Mouse (Mus musculus): ENCODE measurements around the gene Chka.

Gene Chka

GRCm38 (mm10) chr19:3942986-3943735, 91.6 kb downstream of the Chka start:
- DNase-seq (ENCODE audit: low read depth in 1 of 2, low spot score in 2 of 2), result no peak

All from monocyte, adult 2 months (primary cell).